Mouse (Mus musculus) brain, embryonic 14.5 days (tissue): ENCODE measurements around the gene Rims3. TPM values are rescaled to one million over a fixed set of nuclear protein-coding genes. Genes with fewer than 3 reads are reported as not detected.

Experiments used
- DNase-seq: peaks from one replicate; pipeline ENCODE4 v3.0.0-alpha.2; 2011; ENCODE audit warnings: low read depth
- CTCF ChIP-seq: fragments of 200-500 bp; IDR thresholded peaks from 2 replicates; pipeline ENCODE4 v1.5.1; 2012; ENCODE audit warnings: inconsistent platforms, mild to moderate bottlenecking, moderate library complexity, borderline replicate concordance; ENCODE audit not compliant: insufficient read depth, insufficient read length; ENCODE audit errors: extremely low read depth
- POLR2A ChIP-seq: fragments of 200-500 bp; IDR thresholded peaks from 2 replicates; pipeline ENCODE4 v1.6.1; 2012; ENCODE audit warnings: mild to moderate bottlenecking, inconsistent platforms, borderline replicate concordance; ENCODE audit not compliant: poor library complexity, insufficient read depth, insufficient read length, severe bottlenecking; ENCODE audit errors: extremely low read depth
- polyA plus RNA-seq: library from polyadenylated mRNA; depleted of rRNA; stranded (reverse); fragments of >200 nt; gene quantifications from 2 replicates; pipeline ENCODE4 v1.2.3, GENCODE M21; 2012

The Rims3 gene
- polyA plus RNA-seq, 1 experiment = 39.8 TPM

DNA sequence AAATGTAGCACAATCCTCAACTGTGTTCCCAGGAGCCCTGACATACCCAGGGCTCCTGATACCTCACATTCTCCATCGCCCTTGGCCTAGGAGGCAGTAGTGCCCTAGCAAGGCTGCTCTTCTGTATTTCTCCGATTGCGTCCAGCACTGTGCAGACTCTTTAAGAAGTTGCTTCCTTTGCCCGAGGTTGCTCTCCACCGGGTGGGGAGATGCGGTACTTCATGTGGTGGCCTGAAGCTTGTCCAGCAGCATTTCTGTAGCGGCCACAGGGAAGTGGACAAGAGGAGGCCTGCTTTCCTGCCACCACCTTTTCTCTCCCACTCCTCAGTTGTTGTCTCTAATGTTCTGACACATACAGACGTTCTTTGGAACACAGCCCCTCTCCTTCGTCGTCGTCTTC is 40.0 kb downstream of the Rims3 start:
- TF ChIP-seq POLR2A (no peak), CTCF (peak; percentile 16; the same call in 1 of the 2 replicates)
- DNase-seq = no peak

DNA sequence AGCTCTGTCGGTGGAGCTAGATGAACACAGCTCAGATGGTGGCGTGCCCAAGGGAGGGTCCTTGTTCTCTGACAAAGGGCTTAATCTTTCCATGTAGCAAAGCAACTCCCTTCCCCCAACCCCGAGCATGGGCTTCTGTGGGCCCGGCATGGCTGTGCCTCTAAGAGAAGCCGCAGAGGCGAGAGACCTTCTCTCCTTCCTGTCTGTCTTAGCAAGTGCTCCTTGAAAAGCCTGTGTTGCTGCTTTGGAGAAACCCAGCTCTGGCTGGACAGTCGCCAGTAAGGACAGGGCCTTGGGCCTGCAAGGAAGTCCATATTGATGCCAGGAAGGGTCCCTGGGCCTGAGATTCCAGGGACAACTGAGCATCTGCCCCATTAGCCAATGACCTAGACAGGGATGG is 40.6 kb downstream of the Rims3 start:
- TF ChIP-seq POLR2A (no peak), CTCF (no peak)
- no peak for DNase-seq

DNA sequence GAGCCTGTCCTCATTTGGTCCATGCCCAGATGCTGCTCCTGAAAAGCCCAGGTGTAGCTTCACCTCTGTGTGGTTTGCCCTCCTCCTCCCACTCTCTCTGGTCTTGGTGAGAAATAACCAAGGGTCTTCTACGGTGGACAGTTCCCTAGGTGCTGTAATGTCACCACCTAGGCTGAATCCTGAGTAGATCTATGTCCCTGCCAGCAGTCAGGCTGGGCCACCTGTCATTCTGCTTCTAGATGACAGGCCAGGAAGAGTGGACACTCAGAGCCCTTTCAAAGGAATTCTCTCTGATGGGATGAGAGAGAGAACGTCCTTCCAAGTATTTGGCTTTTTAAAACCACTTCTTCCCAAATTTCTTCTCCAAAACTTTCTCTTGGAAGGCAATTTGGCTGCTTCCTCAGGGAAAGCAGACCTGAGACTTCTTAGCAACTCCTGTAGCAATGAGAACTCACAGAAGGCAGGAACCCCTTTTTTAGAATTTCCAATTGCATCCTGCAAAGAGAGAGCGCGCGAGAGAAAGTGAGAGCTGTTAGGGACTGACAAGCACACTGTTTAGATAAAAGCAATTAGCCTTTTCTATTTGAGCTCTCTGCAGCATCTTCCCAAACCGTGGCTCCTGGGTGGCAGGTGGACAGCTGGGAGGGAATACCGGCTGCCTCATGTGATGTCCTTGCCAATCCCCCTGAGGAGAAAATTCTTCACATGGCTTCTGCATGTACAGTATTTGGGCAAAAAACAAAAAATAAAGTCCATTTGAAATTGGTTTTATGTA is 41.4 kb downstream of the Rims3 start:
- DNase-seq = no peak
- TF ChIP-seq CTCF = no peak
- TF ChIP-seq POLR2A = no peak

DNA sequence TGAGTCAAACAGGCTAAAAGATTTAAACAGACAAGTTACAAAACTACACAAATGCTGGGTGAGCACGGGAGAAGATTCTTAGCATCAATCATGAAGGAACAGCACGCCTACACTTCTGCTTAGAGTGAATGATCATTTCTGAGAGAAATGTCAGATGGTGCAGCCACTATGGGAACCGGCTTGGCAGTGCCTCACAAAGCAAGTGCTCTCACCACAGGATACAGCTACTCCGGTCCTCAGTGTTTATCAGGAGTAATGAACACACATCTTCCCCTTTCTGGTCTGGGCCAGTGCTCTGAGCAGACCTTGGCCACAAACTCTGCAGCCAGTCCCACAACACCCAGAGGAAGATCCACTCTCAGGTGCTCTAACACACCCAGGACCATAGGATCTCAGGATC is 49.9 kb downstream of the Rims3 start:
- DNase-seq = no peak
- TF ChIP-seq POLR2A = no peak
- no peak for TF ChIP-seq CTCF

DNA sequence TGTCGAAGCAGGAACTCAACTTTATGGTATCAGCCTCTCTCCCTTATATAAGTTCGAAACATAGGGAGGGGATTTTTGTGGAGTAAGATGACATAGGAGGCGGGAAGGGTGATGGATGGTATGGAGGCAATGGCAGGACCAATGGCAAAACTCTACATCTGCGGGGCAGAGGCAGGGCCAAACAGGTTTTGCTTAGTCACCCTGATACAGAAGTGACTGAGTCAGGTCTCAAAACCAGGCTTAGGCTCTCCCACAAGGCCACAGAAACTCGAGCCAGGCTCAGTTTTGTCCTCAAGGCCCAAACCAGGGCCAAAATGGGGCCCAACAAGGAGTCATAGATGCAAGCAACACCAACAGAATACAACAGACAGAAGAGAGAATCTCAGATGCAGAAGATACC is 51.0 kb downstream of the Rims3 start:
- DNase-seq = no peak
- TF ChIP-seq CTCF (no peak), POLR2A (no peak)

DNA sequence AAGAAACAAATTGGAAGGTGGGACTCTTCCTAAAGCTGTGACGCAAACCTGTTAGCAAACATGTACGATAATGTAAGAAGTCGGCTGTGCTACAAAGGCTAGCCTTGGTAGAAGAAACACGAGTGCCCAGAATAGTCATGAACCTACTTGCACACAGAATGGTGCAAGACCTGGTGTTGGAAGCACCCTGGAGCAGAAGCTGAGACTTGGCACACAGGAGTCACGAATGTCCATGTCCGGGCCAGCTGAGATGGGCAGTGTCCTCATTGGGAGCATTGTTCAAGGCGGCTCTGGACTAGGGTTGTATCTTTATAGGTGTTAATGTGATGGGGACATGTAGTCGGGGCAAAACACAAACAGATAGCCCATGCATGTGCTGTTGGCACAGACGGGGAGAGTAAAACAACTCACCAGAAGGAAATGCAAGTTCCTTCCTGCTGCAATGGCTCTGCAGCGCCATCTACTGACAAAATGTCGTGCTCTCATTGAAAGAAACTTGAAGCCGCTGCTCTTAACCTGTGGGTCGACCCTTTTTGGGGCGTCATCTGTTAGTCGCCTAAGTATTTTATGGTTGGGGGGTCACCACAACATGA is 55.0 kb downstream of the Rims3 start:
- DNase-seq = peak; percentile 91

DNA sequence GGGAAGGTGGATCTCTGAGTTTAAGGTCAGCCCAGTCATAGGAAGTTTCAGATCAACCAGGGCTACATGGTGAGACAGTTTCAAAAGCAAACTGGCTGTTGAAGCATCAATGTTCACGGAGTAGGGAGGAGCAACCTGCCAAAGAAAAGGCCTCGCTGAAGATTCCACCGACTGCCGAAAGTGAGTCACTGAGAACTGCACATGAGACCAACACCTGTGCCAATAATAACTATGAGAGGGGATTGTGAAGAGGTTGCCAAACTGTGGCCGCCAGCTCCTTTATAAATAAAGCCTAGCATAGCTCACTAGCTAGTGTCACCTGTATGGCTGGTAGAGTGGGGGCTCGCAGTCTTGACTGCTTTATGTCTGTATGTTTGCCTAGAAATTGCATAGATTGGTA is 56.5 kb downstream of the Rims3 start:
- DNase-seq = no peak
- TF ChIP-seq POLR2A (no peak), CTCF (no peak)

More for the DNA sequence above, 55.0 kb downstream of the Rims3 start:
- TF ChIP-seq CTCF (peak; percentile 95), POLR2A (no peak)

DNA sequence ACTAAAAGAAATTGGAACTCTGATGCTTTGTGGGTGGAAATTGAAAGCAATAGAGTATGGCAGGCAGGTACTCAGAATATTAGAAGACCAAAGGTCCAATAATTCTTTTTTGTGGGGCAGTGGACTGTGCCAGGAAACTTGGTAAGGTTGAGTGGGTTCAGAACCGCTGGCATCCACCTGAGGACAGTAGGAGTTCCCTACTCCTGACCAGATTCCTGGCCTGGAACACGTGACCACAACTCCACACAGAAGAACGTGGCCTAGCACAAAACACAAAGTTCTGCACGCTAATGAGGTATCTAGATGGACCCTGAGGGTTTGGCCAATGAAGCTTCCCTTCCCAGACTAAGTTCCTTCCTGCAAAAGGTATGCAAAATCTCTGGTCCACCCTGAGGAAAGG is 58.2 kb downstream of the Rims3 start:
- DNase-seq = no peak
- TF ChIP-seq CTCF (no peak), POLR2A (no peak)

DNA sequence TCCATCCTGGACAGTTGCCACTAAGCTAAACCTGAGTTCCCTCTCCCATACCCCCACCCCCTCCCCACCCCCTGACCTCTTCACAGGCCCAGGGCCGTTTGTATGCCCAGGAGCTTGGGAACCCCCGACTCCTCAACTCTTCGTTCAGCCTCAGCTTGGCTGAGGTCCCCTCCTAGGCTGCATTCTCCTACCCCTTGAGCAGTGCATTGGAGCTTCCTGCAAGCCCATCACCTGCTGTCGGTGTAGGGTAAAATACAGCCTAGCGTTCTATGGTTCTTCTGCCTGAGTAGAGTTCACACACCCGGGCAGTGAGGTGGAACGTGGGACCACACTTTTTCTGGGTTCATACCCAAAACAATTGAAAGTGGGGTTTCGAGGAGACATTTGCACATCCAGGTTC is 58.8 kb downstream of the Rims3 start:
- TF ChIP-seq POLR2A (no peak), CTCF (no peak)

DNA sequence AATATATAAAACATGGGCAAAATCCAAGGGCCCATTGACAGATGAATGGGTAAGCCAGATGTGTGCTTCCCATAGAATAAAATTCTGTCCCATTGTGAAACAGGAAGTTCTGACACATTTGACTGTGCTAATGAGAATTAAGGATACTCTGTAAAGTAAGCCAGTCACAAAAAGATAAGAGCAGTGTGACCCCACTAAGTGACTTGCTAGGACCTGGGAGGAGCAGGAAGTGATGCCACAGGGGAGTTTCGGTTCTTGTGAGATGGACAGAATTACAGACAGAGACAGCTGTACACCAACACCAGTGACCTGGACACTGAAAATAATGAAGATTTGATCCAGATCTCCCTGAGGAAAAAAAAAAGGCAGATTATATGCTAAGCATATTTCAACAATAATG is 59.2 kb downstream of the Rims3 start:
- TF ChIP-seq CTCF (no peak), POLR2A (no peak)
- no peak for DNase-seq

More for the DNA sequence above, 58.8 kb downstream of the Rims3 start:
- DNase-seq = no peak

DNA sequence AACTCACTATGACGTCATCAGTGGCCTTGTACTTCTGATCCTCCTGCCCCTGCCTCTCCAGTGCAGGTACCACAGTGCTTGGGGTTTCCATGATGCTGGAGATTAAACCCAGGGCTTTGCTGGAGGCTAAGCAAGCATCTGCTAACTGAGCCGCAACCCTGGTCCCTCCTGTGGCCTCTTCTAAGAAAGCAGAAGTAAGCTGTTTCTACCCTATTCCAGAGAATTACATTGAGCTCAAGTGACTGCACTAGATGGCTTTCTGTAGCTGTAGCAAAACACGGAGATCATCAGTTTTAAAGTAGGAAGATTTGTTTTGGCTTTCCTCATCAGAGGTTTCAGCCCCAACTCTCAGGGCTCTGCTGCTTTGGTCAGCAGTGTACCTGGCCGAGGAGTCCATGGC is 59.9 kb downstream of the Rims3 start:
- TF ChIP-seq POLR2A = no peak
- TF ChIP-seq CTCF = no peak
- no peak for DNase-seq

DNA sequence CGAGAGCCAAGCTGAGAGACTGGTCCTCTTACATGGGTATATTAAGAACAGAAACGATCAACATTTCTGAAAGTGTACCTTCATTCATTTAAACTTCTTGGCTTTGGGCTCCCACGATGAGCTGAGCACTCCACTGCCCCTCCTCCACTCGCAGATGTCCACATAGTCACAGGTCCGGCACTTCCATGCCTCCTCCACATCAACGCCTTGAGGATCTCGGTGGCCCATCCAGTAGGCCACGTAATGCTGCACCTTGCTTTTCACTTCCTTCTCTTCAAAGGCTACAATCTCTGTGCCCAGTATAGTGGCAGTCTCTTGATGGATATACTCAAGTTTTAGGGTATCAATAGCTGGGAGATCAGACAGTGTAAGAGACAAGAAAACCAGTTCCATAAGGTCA is 66.8 kb downstream of the Rims3 start:
- TF ChIP-seq POLR2A = no peak
- TF ChIP-seq CTCF = no peak
- no peak for DNase-seq

DNA sequence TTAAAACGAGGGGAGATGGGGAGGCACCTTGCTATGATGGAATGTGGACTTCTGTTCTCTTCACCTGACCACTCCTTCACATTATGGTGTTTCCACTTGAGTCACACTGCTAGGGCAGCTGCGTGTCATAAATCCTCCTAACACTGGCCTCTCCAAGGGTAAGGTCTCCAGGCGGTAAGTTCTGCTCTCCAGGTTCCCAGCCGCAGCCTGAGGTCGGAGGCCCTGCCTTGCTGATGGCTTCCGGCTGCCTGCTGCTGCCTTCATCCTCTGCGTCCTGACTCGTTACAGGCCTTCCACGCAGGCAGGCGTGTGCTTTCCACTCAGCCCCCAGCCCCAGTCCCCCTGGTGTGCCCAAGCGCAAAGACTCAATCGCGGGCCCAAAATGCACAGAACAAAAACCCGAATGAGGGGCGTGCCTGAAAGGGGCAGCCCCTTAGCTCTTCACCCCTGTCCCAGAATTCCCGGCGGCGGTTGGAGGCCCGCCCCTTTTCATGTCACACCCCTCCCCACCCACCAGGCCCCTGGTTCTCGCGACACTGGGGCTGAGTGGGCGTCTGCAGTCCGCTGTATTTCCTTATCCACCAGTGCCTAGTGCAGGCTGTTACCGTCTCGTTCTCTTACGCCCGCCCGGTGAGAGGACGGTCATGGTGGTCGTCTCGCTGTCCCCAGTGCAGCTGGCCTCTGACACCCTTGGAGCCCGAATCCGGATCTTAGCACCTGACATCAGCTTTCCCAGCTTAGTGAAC is 70.1 kb downstream of the Rims3 start, which contains the start of gene Exo5:
Gene Exo5 (minus strand): TSS at position 464 of the 746 bp plus-strand sequence.
- peak; percentile 75; the same call in 1 of the 2 replicates for TF ChIP-seq POLR2A
- TF ChIP-seq CTCF = no peak

DNA sequence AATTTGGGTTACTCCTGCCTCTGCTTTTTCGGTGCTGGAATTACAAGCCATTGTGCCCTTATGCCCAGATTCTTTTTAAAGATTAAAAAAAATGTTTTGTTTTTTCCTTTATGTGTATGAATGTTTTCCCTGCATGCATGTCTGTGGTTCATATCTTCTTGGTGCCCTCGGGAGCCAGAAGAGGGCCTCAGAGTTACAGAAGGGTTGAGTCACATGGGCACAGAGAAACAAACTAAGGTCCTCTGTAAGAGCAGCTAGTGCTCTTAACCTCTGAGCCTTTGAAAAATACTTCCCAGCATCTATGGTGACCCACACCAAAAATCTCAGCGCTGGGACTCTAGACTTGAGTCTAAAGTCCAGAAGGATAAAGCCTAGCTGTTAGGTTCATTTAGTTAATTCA is 70.8 kb downstream of the Rims3 start:
- TF ChIP-seq POLR2A (no peak), CTCF (peak; percentile 20; the same call in 1 of the 2 replicates)
- peak; percentile 70 for DNase-seq

More for the DNA sequence above, 70.1 kb downstream of the Rims3 start, which contains the start of gene Exo5:
- peak; percentile 98 for DNase-seq

DNA sequence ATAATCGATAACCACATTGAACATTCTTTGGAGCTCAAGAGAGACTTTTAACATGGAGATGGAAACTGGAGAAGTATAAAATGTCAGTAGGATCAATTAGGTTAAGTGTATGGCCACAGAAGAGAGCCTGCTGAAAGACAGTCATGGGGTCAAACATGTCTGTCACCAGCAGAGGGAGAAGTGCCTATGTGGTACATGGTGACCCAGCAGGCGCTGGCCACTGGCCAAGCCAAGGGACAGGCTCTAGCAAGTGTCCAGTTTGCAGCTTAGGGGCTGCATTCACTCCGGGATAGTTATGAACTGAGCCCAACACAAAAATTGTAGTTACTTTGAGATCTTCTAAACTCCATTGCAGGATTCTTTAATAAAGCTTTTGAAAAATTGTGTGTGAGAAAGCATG is 74.1 kb downstream of the Rims3 start:
- TF ChIP-seq CTCF = no peak
- DNase-seq = no peak
